Mouse (Mus musculus) c-Kit-positive CD71-positive TER-119-negative erythroid progenitor cells, embryonic 14.5 days (primary cell): ENCODE data around the gene Stat2.

Experiments
- DNase-seq: peaks from one replicate; pipeline ENCODE4 v3.0.0-alpha.2; 2013; ENCODE audit warnings: low read depth

Gene Stat2

DNA sequence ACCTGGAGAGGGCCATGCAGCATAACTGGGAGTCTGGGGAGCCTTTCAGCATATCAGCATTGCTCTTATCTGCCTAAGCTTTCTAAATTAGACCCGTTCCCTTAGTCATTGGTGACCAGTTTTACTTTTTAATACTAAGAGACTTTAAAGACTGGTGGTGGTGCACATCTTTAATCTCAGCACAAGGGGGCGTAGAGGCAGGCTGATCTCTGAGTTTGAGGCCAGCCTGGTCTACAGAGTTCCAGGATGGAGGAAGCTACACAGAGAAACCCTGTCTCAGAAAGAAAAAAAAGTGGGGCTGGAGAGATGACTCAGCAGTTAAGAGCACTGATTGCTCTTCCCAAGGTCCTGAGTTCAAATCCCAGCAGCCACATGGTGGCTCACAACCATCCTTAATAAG is 69.9 kb downstream of the Stat2 start:
- DNase-seq, result no peak
